Comparison of ENCODE assay signal across 9 mouse cellular contexts in genomic region chr1:55362634-55363033, GRCm38 (mm10). TPM values are rescaled to one million over a fixed set of nuclear protein-coding genes. Genes with fewer than 3 reads are reported as not detected.
DNase-seq lines count a peak whose midpoint lies in the region; ATAC-seq and TF ChIP-seq lines count a peak whose summit lies in the region.
"Had no signal": no experiment of that assay in that cellular context is flagged by ENCODE, and none has a peak within 500 bp of the region (broad histone marks: within the 10 kb centered on the region; RNA-seq: fewer than 3 reads in every experiment).

No protein-coding gene starts in this region.

- H3K4me1 ChIP-seq in heart, embryonic 10.5 days, result peaks cover 14% of the 10 kb centered on the region
- H3K4me1 ChIP-seq in thymus, adult 2 months (replicated peaks; ENCODE audit: control insufficient read depth, insufficient read depth, low read length), result no peaks in the 10 kb centered on the region
- H3K4me1 ChIP-seq in liver, embryonic 15.5 days (replicated peaks), result peaks cover 10% of the 10 kb centered on the region

- ATAC-seq in liver, embryonic 15.5 days (ENCODE audit: insufficient read depth), result no peak

- no peak overlapping the region for H3K9ac ChIP-seq in liver, embryonic 15.5 days

- TF ChIP-seq CTCF in thymus, adult 2 months (IDR thresholded peaks at IDR 0.05; ENCODE audit: borderline replicate concordance, control insufficient read depth, extremely low read depth, insufficient read depth, low read length, poor library complexity), result no peak
- TF ChIP-seq CTCF in layer of hippocampus, adult 2 months (conservative IDR thresholded peaks at IDR 0.05), result no peak

- DNase-seq in heart, embryonic 10.5 days (ENCODE audit: low spot score), result no peak
- no peak for DNase-seq in heart, postnatal 36 days
- peak; percentile 14 for DNase-seq in thymus, postnatal 4 days
- DNase-seq in thymus, adult 2 months, result no peak
- DNase-seq in frontal cortex, postnatal 25 days (ENCODE audit: low spot score in 2 of 2), result no peak
- no peak for DNase-seq in left cerebral cortex, postnatal 4 days
- no peak for DNase-seq in layer of hippocampus, adult 2 months (ENCODE audit: low spot score in 2 of 2)

- no peak for TF ChIP-seq POLR2A in thymus, adult 2 months (IDR thresholded peaks at IDR 0.05; ENCODE audit: control insufficient read depth, extremely low read depth, insufficient read depth, low read length, poor library complexity)

- H3K27me3 ChIP-seq in heart, embryonic 10.5 days (ENCODE audit: insufficient read depth, poor library complexity, severe bottlenecking), result peaks cover 32% of the 10 kb centered on the region
- H3K27me3 ChIP-seq in thymus, adult 2 months (ENCODE audit: control insufficient read depth, insufficient read depth, low read length), result no peaks in the 10 kb centered on the region
- H3K27me3 ChIP-seq in liver, embryonic 15.5 days, result peaks cover 25% of the 10 kb centered on the region

- intact Hi-C loops in heart, postnatal 36 days (cut with DNase I), result loop anchor here (5.0 kb wide), 2 partner anchors 120 to 170 kb away; no protein-coding TSS in a partner anchor
- intact Hi-C loops in left cerebral cortex, postnatal 4 days (cut with DNase I), result loop anchor here (10.0 kb wide), 1 partner anchor 128 kb away; the partner anchor contains the start of gene Mars2

- H3K9me3 ChIP-seq in heart, embryonic 10.5 days, result no peaks in the 10 kb centered on the region; the same call in 1 of the 2 replicates
- peaks cover 9% of the 10 kb centered on the region; the same call in 1 of the 2 replicates for H3K9me3 ChIP-seq in liver, embryonic 15.5 days (replicated peaks)

- 39% methylated on average over 49 of the region's 49 CpGs for WGBS in heart, embryonic 10.5 days
- 78% methylated on average over 49 of the region's 49 CpGs for WGBS in thymus, adult 2 months
- WGBS in liver, embryonic 15.5 days (ENCODE audit: insufficient replicate concordance), result 47% methylated on average over 49 of the region's 49 CpGs

- no peaks in the 10 kb centered on the region for H3K36me3 ChIP-seq in heart, embryonic 10.5 days
- no peaks in the 10 kb centered on the region for H3K36me3 ChIP-seq in thymus, adult 2 months (ENCODE audit: control insufficient read depth, insufficient read depth, low read length)
- no peaks in the 10 kb centered on the region for H3K36me3 ChIP-seq in liver, embryonic 15.5 days (replicated peaks)

- H3K4me3 ChIP-seq in heart, embryonic 10.5 days, result peak overlapping the region; percentile 65
- H3K4me3 ChIP-seq in thymus, adult 2 months (ENCODE audit: control insufficient read depth, insufficient read depth, low read length), result no peak overlapping the region
- peak overlapping the region; percentile 53; the same call in 1 of the 2 replicates for H3K4me3 ChIP-seq in liver, embryonic 15.5 days (replicated peaks)
- no peak overlapping the region for H3K4me3 ChIP-seq in layer of hippocampus, adult 2 months

- peak overlapping the region; percentile 70 for H3K4me2 ChIP-seq in liver, embryonic 15.5 days

- peak overlapping the region; percentile 37; the same call in 1 of the 2 replicates for H3K27ac ChIP-seq in heart, embryonic 10.5 days
- H3K27ac ChIP-seq in thymus, adult 2 months (ENCODE audit: control insufficient read depth, insufficient read depth, low read length), result no peak overlapping the region
- no peak overlapping the region for H3K27ac ChIP-seq in liver, embryonic 15.5 days (replicated peaks)
- no peak overlapping the region for H3K27ac ChIP-seq in layer of hippocampus, adult 2 months

RNA-seq across cellular contexts. Expression of gene Boll, which starts 0.6 kb away (rescaled TPM):
- 0.70 and 0.72 TPM in 2 replicates for polyA plus RNA-seq in heart, embryonic 10.5 days (2016; fragmentation: Nextera tagmentation; extraction: Ambion mirVana)
- not detected for total RNA-seq in heart, postnatal 36 days (2021)
- 0.82 and 1.3 TPM in 2 replicates for polyA plus RNA-seq in thymus, adult 2 months (2012; rRNA removed)
- polyA plus RNA-seq in liver, embryonic 15.5 days (2015; fragmentation: Nextera tagmentation; extraction: Ambion mirVana), result 0.07 TPM in 1 of 2 replicates, not detected in the other
- not detected for total RNA-seq in left cerebral cortex, postnatal 4 days (2021)
- 1 to 10 TPM in 1 of 2 experiments, under 1 TPM in 1; 0.83 to 1.2 TPM for total RNA-seq in layer of hippocampus, adult 2 months (2021)
- polyA plus RNA-seq: C2C12 had no signal

RNA-seq across cellular contexts. Expression of gene Plcl1, which starts 43.1 kb away (rescaled TPM):
- polyA plus RNA-seq in heart, embryonic 10.5 days (2016; fragmentation: Nextera tagmentation; extraction: Ambion mirVana), result 0.60 and 0.77 TPM in 2 replicates
- 1 to 10 TPM; 3.9 to 4.4 TPM for total RNA-seq in heart, postnatal 36 days (2021)
- 2.7 and 3.8 TPM in 2 replicates for polyA plus RNA-seq in thymus, adult 2 months (2012; rRNA removed)
- polyA plus RNA-seq in liver, embryonic 15.5 days (2015; fragmentation: Nextera tagmentation; extraction: Ambion mirVana), result 0.10 and 0.14 TPM in 2 replicates
- 10 to 100 TPM; 14.3 to 14.7 TPM for total RNA-seq in left cerebral cortex, postnatal 4 days (2021)
- total RNA-seq in layer of hippocampus, adult 2 months (2021), result 10 to 100 TPM; 32.0 to 34.7 TPM

Comparison
In these comparisons a context has a peak if more than half of its experiments do, and no peak if none do; other contexts are left out.
1. H3K4me3 ChIP-seq: peak in heart, embryonic 10.5 days (single experiment) and liver, embryonic 15.5 days (single experiment); none in thymus, adult 2 months (single experiment) and layer of hippocampus, adult 2 months (single experiment).